Mouse (Mus musculus) cortical plate, adult 2 months (tissue): ENCODE measurements around the gene Hormad1.
"Not testable (repeated sequence)": the region's sequence is repeated elsewhere in the genome, so short reads cannot be mapped to it uniquely, and the experiment has no call there.

ENCODE experiments used
- CTCF ChIP-seq: fragments of 200-500 bp; IDR thresholded peaks from 2 replicates; pipeline ENCODE4 v1.5.1; 2011; ENCODE audit warnings: mild to moderate bottlenecking, control low read depth, low read length; ENCODE audit not compliant: insufficient read depth; ENCODE audit errors: extremely low read depth
- POLR2A ChIP-seq: fragments of 200-500 bp; IDR thresholded peaks from 2 replicates; pipeline ENCODE4 v1.6.1; 2011; ENCODE audit warnings: mild to moderate bottlenecking, low read length, control low read depth; ENCODE audit not compliant: insufficient read depth; ENCODE audit errors: extremely low read depth

- not testable (repeated sequence) for TF ChIP-seq POLR2A, CTCF
Measured at GRCm38 (mm10) chr3:95541186-95541585, 18.3 kb upstream of the Hormad1 start.
